Mouse (Mus musculus): ENCODE measurements around the gene Mmp9. TPM values are rescaled to one million over a fixed set of nuclear protein-coding genes. Genes with fewer than 3 reads are reported as not detected.

Gene Mmp9
- total and polyA plus RNA-seq, 2 experiments from 2014 or later, result 7.1 to 8.8 TPM

DNA sequence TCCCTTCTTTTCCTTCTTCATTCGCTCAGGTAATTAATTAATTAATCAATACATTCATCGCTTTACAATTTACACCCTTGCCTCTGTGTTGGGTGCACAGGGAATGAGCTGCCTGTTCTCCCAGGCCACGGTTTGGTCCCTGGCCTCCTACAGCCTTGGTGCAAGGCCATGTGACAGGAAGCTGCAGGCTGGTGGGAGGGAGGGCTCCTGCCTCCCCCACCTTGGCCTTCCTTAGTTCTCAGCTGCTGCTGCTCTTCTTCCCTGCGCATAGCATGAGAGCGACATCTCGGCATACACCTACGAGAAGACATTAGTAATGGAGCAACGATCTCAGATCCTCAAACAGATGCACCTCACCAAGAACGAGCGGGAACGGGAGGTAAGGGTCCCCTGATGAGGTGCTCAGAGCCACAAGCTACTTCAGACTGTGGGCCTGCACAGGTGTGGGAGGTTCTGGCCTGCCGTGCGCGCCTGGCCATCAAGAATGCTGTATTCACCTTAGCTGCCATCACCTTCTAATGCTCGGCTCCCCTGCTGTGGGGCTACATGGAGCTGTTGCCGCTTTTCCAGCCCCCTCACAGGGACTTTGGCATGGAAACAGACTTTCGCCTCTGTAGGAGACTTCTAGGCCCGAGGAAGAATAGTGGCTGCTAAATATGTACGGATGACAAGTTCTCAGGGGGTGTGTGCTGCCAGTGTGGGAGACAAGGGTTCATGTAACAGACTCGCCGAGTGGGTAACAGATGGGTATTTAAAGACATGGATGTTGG is 54.3 kb downstream of the Mmp9 start:
- DNase-seq (ENCODE audit: low spot score) (peak; percentile 42), ATAC-seq (peak; percentile 11; the same call in 1 of the 2 replicates)
- H3K36me3 ChIP-seq (ENCODE audit: insufficient read depth, low read length), result peaks cover 12% of the 10 kb centered on the region; the same call in 1 of the 2 replicates
- 52% methylated on average over 21 of the region's 21 CpGs for WGBS
- H3K4me3 ChIP-seq (ENCODE audit: low read length), result no peak overlapping the region
- no peaks in the 10 kb centered on the region for H3K27me3 ChIP-seq (ENCODE audit: insufficient read depth, low read length)
- no peak overlapping the region for H3K4me2 ChIP-seq (ENCODE audit: low read depth, low read length)
- H3K9me3 ChIP-seq (ENCODE audit: low read length), result no peaks in the 10 kb centered on the region
- 0 out of 2 replicates have a peak, but pooled peaks cover 6% of the 10 kb centered on the region for H3K4me1 ChIP-seq (ENCODE audit: insufficient read depth, low read length)
- H3K27ac ChIP-seq, result peak overlapping the region; percentile 15; the same call in 1 of the 2 replicates
- TF ChIP-seq CTCF (IDR thresholded peaks at IDR 0.05; ENCODE audit: low read depth), result no peak
- no peak overlapping the region for H3K9ac ChIP-seq (replicated peaks; ENCODE audit: low read length)

DNA sequence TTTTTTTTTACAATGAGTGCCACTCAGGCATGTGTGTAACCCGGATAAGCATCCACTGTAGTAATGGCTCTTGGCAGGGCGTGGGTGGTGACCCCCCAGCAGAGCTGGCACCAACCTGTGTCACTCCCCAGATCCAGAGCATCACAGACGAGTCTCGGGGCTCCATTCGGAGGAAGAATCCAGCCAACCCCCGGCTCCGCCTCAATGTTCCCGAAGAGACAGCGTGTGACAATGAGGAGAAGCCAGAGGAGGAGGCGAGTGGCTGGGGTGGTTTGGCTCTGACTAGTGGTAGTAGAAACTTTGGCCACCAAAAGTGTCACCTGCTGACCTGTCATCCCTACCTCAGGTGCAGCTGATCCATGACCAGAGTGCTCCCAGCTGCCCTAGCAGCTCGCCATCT is 55.4 kb downstream of the Mmp9 start:
- no peak overlapping the region for H3K9ac ChIP-seq (replicated peaks; ENCODE audit: low read length)
- 62% methylated on average over 11 of the region's 11 CpGs for WGBS
- TF ChIP-seq CTCF (IDR thresholded peaks at IDR 0.05; ENCODE audit: low read depth), result no peak
- 0 out of 2 replicates have a peak, but pooled peaks cover 6% of the 10 kb centered on the region for H3K4me1 ChIP-seq (ENCODE audit: insufficient read depth, low read length)
- no peaks in the 10 kb centered on the region for H3K9me3 ChIP-seq (ENCODE audit: low read length)
- H3K4me2 ChIP-seq (ENCODE audit: low read depth, low read length), result no peak overlapping the region
- H3K27ac ChIP-seq, result no peak overlapping the region
- ATAC-seq (no peak), DNase-seq (ENCODE audit: low spot score) (no peak)
- no peaks in the 10 kb centered on the region for H3K27me3 ChIP-seq (ENCODE audit: insufficient read depth, low read length)
- H3K4me3 ChIP-seq (ENCODE audit: low read length), result no peak overlapping the region
- H3K36me3 ChIP-seq (ENCODE audit: insufficient read depth, low read length), result peaks cover 16% of the 10 kb centered on the region; the same call in 1 of the 2 replicates

DNA sequence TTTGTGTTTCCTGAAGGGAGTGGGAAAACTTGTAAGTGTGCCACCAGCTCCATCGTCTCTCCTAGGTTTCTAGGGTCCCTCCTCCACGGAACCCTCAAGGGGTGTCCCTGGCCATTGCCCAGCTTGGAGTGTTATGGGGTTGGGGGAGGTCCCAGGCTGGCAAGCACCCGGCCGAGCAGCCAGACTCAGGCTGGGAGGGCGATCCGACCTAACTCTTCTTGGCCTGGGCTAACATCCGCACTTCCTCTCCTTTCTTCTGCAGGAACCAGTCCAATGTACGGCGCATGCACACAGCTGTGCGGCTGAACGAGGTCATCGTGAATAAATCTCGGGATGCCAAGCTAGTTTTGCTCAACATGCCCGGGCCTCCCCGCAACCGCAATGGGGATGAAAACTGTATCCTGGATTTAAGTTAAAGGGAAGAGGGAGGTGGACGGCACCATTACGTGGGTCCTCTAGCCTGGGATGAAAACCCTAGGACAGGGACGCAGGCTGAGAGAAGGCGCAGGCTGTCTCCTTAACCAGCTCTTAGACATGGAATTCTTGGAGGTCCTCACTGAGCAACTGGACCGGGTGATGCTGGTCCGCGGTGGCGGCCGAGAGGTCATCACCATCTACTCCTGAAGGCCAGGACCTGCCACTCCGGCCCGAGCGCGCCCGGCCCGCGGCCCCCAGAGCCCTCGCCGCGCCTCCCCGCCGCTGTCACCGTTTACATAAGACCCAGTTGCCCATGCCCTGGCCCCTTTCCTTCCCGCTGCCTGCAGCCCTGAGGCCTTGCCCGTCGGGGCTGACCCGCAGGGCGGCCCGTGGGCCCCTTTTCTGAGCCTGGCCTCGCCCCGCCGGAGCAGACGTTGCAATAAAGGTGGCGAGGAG is 56.5 kb downstream of the Mmp9 start:
- TF ChIP-seq CTCF (IDR thresholded peaks at IDR 0.05; ENCODE audit: low read depth), result no peak
- Histone ChIP-seq H3K4me2 (ENCODE audit: low read depth, low read length) (peak overlapping the region; percentile 46), H3K27ac (no peak overlapping the region), H3K9ac (replicated peaks; ENCODE audit: low read length) (0 out of 2 replicates have a peak overlapping the region, but pooled peaks have one; percentile 33), H3K4me1 (ENCODE audit: insufficient read depth, low read length) (0 out of 2 replicates have a peak, but pooled peaks cover 6% of the 10 kb centered on the region), H3K9me3 (ENCODE audit: low read length) (no peaks in the 10 kb centered on the region), H3K27me3 (ENCODE audit: insufficient read depth, low read length) (no peaks in the 10 kb centered on the region), H3K36me3 (ENCODE audit: insufficient read depth, low read length) (peaks cover 27% of the 10 kb centered on the region), H3K4me3 (ENCODE audit: low read length) (0 out of 2 replicates have a peak overlapping the region, but pooled peaks have one; percentile 11)
- DNase-seq (ENCODE audit: low spot score) (no peak), ATAC-seq (no peak)
- WGBS, result 13% methylated on average over 49 of the region's 49 CpGs

DNA sequence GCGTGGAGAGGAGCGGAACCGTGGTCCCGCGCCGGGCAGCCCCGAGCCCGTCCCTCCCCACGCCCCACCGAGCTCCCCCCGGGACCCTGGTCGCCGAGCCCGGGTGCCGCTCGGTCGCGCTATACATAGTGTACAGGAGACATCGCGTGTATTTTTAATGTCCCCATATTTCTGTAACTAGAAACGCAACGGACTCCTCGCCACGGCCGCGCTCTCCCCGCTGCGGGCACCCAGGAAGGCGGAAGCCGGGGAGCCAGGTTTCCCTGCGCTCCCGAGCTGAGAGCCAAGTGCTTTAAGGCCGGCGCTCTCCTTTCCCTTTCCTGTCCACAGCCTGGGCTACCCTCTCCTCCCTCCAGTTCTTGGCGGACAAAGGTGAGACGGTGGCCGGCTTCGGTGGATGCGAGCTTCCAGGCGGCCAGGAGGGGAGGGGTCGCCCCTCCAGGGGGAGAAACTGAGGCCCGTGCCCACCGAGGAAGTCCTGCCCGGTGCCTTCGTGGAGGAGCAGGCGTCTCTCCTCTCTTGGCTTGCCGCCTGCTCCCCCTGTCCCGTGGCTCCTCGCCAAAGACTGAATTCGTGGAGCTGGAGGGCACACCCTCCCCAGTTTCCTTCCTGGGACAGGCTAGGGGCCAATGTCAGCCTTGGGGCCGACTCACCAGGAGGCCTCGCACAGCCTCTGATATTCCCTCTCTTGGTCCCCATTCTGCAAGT is 57.3 kb downstream of the Mmp9 start:
- Histone ChIP-seq H3K27me3 (ENCODE audit: insufficient read depth, low read length) (no peaks in the 10 kb centered on the region), H3K27ac (peak overlapping the region; percentile 20; the same call in 1 of the 2 replicates), H3K4me1 (ENCODE audit: insufficient read depth, low read length) (0 out of 2 replicates have a peak, but pooled peaks cover 6% of the 10 kb centered on the region), H3K9ac (replicated peaks; ENCODE audit: low read length) (peak overlapping the region; percentile 33; the same call in 1 of the 2 replicates), H3K9me3 (ENCODE audit: low read length) (no peaks in the 10 kb centered on the region), H3K4me2 (ENCODE audit: low read depth, low read length) (peak overlapping the region; percentile 46), H3K36me3 (ENCODE audit: insufficient read depth, low read length) (peaks cover 35% of the 10 kb centered on the region), H3K4me3 (ENCODE audit: low read length) (0 out of 2 replicates have a peak overlapping the region, but pooled peaks have one; percentile 11)
- 5% methylated on average over 39 of the region's 52 CpGs for WGBS
- no peak for TF ChIP-seq CTCF (IDR thresholded peaks at IDR 0.05; ENCODE audit: low read depth)
- no peak for DNase-seq (ENCODE audit: low spot score)
- no peak for ATAC-seq

DNA sequence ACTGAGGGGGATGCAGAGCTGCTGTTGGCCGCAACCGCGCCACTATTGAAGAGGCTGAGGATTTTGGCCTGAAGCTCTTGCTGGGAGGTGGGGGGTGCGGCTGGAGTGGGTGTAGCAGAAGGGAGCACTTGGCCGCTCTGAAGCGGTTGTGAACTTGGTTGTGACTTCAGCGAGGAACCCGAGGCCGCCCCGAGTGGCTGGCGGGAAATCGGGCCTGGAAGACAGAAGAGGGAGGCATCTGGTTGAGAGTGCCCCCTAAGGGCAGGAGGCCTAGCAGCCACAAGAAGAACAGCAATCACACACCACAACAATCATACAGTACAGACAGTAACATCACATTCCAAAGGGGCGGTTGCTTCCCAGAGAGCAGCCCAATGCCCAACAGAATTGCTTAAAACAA is 61.4 kb downstream of the Mmp9 start:
- Histone ChIP-seq H3K4me3 (ENCODE audit: low read length) (no peak overlapping the region), H3K27ac (no peak overlapping the region), H3K27me3 (ENCODE audit: insufficient read depth, low read length) (no peaks in the 10 kb centered on the region), H3K36me3 (ENCODE audit: insufficient read depth, low read length) (peaks cover 65% of the 10 kb centered on the region), H3K4me2 (ENCODE audit: low read depth, low read length) (no peak overlapping the region), H3K9ac (replicated peaks; ENCODE audit: low read length) (no peak overlapping the region), H3K9me3 (ENCODE audit: low read length) (no peaks in the 10 kb centered on the region), H3K4me1 (ENCODE audit: insufficient read depth, low read length) (0 out of 2 replicates have a peak, but pooled peaks cover 6% of the 10 kb centered on the region)
- DNase-seq (ENCODE audit: low spot score), result no peak
- ATAC-seq, result no peak
- 85% methylated on average over 13 of the region's 13 CpGs for WGBS
- peak; percentile 30 for TF ChIP-seq CTCF (IDR thresholded peaks at IDR 0.05; ENCODE audit: low read depth)

DNA sequence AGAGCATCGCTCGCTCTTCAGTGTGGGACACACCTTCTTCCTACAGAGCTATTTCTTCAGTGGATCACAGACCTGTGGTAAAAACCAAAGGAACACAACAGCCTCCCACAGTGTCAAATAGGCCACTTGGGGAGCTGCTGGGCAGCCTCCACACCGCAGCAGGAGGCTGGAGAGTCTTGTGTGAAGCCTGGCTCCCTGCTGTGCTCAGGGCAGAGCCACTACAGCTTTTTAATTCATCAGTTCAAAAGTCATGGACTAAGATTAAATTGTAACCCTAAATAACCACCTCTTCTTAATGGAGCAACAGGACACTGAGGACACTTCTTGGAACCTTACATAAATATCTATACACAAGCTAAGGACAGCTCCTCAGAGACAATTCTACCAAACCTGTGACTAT is 62.5 kb downstream of the Mmp9 start:
- H3K4me3 ChIP-seq (ENCODE audit: low read length), result no peak overlapping the region
- H3K27ac ChIP-seq, result no peak overlapping the region
- H3K4me1 ChIP-seq (ENCODE audit: insufficient read depth, low read length), result 0 out of 2 replicates have a peak, but pooled peaks cover 2% of the 10 kb centered on the region
- DNase-seq (ENCODE audit: low spot score) (no peak), ATAC-seq (no peak)
- H3K27me3 ChIP-seq (ENCODE audit: insufficient read depth, low read length), result no peaks in the 10 kb centered on the region
- no peak; the same call in 1 of the 2 replicates for TF ChIP-seq CTCF (IDR thresholded peaks at IDR 0.05; ENCODE audit: low read depth)
- H3K9me3 ChIP-seq (ENCODE audit: low read length), result no peaks in the 10 kb centered on the region
- WGBS, result 68% methylated on average over 3 of the region's 3 CpGs
- no peak overlapping the region for H3K4me2 ChIP-seq (ENCODE audit: low read depth, low read length)
- peaks cover 75% of the 10 kb centered on the region for H3K36me3 ChIP-seq (ENCODE audit: insufficient read depth, low read length)
- no peak overlapping the region for H3K9ac ChIP-seq (replicated peaks; ENCODE audit: low read length)

Data from hindbrain, postnatal 0 days (tissue).